8 mouse cellular contexts compared by ENCODE assay signal in the genomic region with DNA sequence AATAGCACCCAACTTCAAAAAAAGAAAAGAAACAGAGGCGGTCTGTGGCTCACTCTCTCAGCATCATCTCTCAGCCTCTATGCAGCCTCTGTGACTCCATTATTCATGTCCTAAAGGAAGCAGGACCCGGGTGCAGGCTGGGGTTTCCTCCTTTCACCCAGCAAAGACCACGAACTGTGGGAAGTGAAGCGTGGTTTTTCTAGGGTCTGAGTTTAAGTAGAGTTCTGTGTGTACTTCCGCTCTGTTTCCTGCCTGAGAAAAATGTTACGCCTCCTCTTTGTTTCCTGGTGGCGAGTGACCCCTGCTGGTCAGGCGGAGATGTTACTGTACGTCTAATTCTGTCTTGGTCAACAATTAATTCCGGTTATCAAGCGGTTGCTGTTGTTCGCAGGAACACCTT.
DNase-seq lines count a peak whose midpoint lies in the region; ATAC-seq lines count a peak whose summit lies in the region.

No protein-coding gene starts in this region.

- ATAC-seq in embryonic facial prominence, embryonic 11.5 days (replicated peaks; ENCODE audit: insufficient number of reproducible peaks, low FRiP score, low TSS enrichment, low read depth), result no peak
- peak; percentile 57; the same call in 1 of the 2 replicates for ATAC-seq in limb, embryonic 13.5 days (ENCODE audit: low FRiP score, low read depth)
- peak; percentile 83 for ATAC-seq in midbrain, embryonic 16.5 days

- H3K4me2 ChIP-seq in embryonic facial prominence, embryonic 11.5 days (ENCODE audit: low read depth, low read length), result peak overlapping the region; percentile 38; the same call in 1 of the 2 replicates
- H3K4me2 ChIP-seq in limb, embryonic 13.5 days (replicated peaks), result peak overlapping the region; percentile 58
- peak overlapping the region; percentile 63 for H3K4me2 ChIP-seq in midbrain, embryonic 16.5 days (ENCODE audit: low read length)

- H3K4me3 ChIP-seq in embryonic facial prominence, embryonic 11.5 days (ENCODE audit: low read depth, low read length), result no peak overlapping the region
- peak overlapping the region; percentile 22; the same call in 1 of the 2 replicates for H3K4me3 ChIP-seq in limb, embryonic 13.5 days
- H3K4me3 ChIP-seq in midbrain, embryonic 16.5 days (ENCODE audit: low read depth, low read length), result peak overlapping the region; percentile 26; the same call in 1 of the 2 replicates

- H3K9me3 ChIP-seq in embryonic facial prominence, embryonic 11.5 days (replicated peaks; ENCODE audit: control insufficient read depth, low read length), result no peaks in the 10 kb centered on the region
- no peaks in the 10 kb centered on the region for H3K9me3 ChIP-seq in limb, embryonic 13.5 days
- no peaks in the 10 kb centered on the region for H3K9me3 ChIP-seq in midbrain, embryonic 16.5 days (replicated peaks; ENCODE audit: control insufficient read depth, low read length, poor library complexity, severe bottlenecking)

- H3K27ac ChIP-seq in embryonic facial prominence, embryonic 11.5 days (replicated peaks; ENCODE audit: low read depth, low read length), result no peak overlapping the region
- no peak overlapping the region for H3K27ac ChIP-seq in limb, embryonic 13.5 days
- no peak overlapping the region for H3K27ac ChIP-seq in midbrain, embryonic 16.5 days (ENCODE audit: low read length)

- no peaks in the 10 kb centered on the region for H3K36me3 ChIP-seq in embryonic facial prominence, embryonic 11.5 days (replicated peaks; ENCODE audit: control insufficient read depth, insufficient read depth, low read depth, low read length)
- H3K36me3 ChIP-seq in limb, embryonic 13.5 days, result no peaks in the 10 kb centered on the region
- no peaks in the 10 kb centered on the region for H3K36me3 ChIP-seq in midbrain, embryonic 16.5 days (ENCODE audit: control insufficient read depth, insufficient read depth, low read length)

- peak; percentile 18 for DNase-seq in 3134 (ENCODE audit: extremely low read depth, insufficient read length, low spot score)
- DNase-seq in adrenal gland, postnatal 14 days, result peak; percentile 83
- DNase-seq in embryonic facial prominence, embryonic 11.5 days (ENCODE audit: low spot score), result peak; percentile 82
- DNase-seq in heart, adult 8-10 months (ENCODE audit: low spot score), result peak; percentile 80
- DNase-seq in kidney, adult 8-10 months, result peak; percentile 36 to 56
- DNase-seq in spleen, postnatal 10 days (ENCODE audit: low spot score in 2 of 2), result peak; percentile 40 to 83

- no peaks in the 10 kb centered on the region for H3K4me1 ChIP-seq in embryonic facial prominence, embryonic 11.5 days (ENCODE audit: control insufficient read depth, insufficient read depth, low read length)
- peaks cover 3% of the 10 kb centered on the region; the same call in 1 of the 2 replicates for H3K4me1 ChIP-seq in limb, embryonic 13.5 days
- peaks cover 7% of the 10 kb centered on the region for H3K4me1 ChIP-seq in midbrain, embryonic 16.5 days (ENCODE audit: control insufficient read depth, insufficient read depth, low read length)

- peak overlapping the region; percentile 44; the same call in 1 of the 2 replicates for H3K9ac ChIP-seq in embryonic facial prominence, embryonic 11.5 days (replicated peaks; ENCODE audit: low read length)
- H3K9ac ChIP-seq in limb, embryonic 13.5 days, result 0 out of 2 replicates have a peak overlapping the region, but pooled peaks have one; percentile 35
- peak overlapping the region; percentile 54; the same call in 1 of the 2 replicates for H3K9ac ChIP-seq in midbrain, embryonic 16.5 days (ENCODE audit: low read depth, low read length)

- no peaks in the 10 kb centered on the region for H3K27me3 ChIP-seq in embryonic facial prominence, embryonic 11.5 days (ENCODE audit: control insufficient read depth, insufficient read depth, low read length)
- 0 out of 2 replicates have a peak, but pooled peaks cover 4% of the 10 kb centered on the region for H3K27me3 ChIP-seq in limb, embryonic 13.5 days
- H3K27me3 ChIP-seq in midbrain, embryonic 16.5 days (ENCODE audit: control insufficient read depth, insufficient read depth, low read depth, low read length), result no peaks in the 10 kb centered on the region

- 22% methylated on average over 12 of the region's 12 CpGs for WGBS in embryonic facial prominence, embryonic 11.5 days
- 19% methylated on average over 12 of the region's 12 CpGs for WGBS in limb, embryonic 13.5 days
- 10% methylated on average over 12 of the region's 12 CpGs for WGBS in midbrain, embryonic 16.5 days

Comparison
In these comparisons a context has a peak if more than half of its experiments do, and no peak if none do; other contexts are left out.
1. DNase-seq: peak in every context shown above with its lines; median percentile 83 in adrenal gland, postnatal 14 days; 82 in embryonic facial prominence, embryonic 11.5 days; 80 in heart, adult 8-10 months; 62 in spleen, postnatal 10 days; 46 in kidney, adult 8-10 months; 18 in 3134.